Mouse (Mus musculus): ENCODE results near the gene Smco3.

Smco3 gene

GRCm38 (mm10) chr6:136847790-136848189 is 12.5 kb upstream of the Smco3 start:
- DNase-seq (ENCODE audit: inconsistent age in 2 of 2, low spot score in 1 of 2) = peak; percentile 50 to 81

- no peak for DNase-seq (ENCODE audit: inconsistent age in 2 of 2, low spot score in 1 of 2)
These were observed 12.0 kb upstream of the Smco3 start for GRCm38 (mm10) chr6:136847267-136847666.

GRCm38 (mm10) chr6:136845706-136846480 is 10.6 kb upstream of the Smco3 start:
- no peak for DNase-seq (ENCODE audit: inconsistent age in 2 of 2, low spot score in 1 of 2)

- no peak for DNase-seq (ENCODE audit: inconsistent age in 2 of 2, low spot score in 1 of 2)
These were observed 9.7 kb upstream of the Smco3 start for GRCm38 (mm10) chr6:136844903-136845302.

GRCm38 (mm10) chr6:136837323-136837722 is 2.1 kb upstream of the Smco3 start:
- no peak for DNase-seq (ENCODE audit: inconsistent age in 2 of 2, low spot score in 1 of 2)

- no peak for DNase-seq (ENCODE audit: inconsistent age in 2 of 2, low spot score in 1 of 2)
These were observed 3.5 kb downstream of the Smco3 start for GRCm38 (mm10) chr6:136831712-136832111.

GRCm38 (mm10) chr6:136828681-136829080 is 6.6 kb downstream of the Smco3 start:
- DNase-seq (ENCODE audit: inconsistent age in 2 of 2, low spot score in 1 of 2) = peak in 1 of 2 experiments; percentile 50

- peak; percentile 97 to 98 for DNase-seq (ENCODE audit: inconsistent age in 2 of 2, low spot score in 1 of 2)
These were observed 7.2 kb downstream of the Smco3 start, which contains the start of gene Wbp11 for GRCm38 (mm10) chr6:136827881-136828561. TSS of gene Wbp11 (minus strand) at chr6:136828233.

- DNase-seq (ENCODE audit: inconsistent age in 2 of 2, low spot score in 1 of 2) = no peak
These were observed 7.8 kb downstream of the Smco3 start, which contains the start of gene BC049715 for GRCm38 (mm10) chr6:136827516-136827880. TSS of gene BC049715 (plus strand) at chr6:136827626.

GRCm38 (mm10) chr6:136827116-136827515 is 8.1 kb downstream of the Smco3 start:
- no peak for DNase-seq (ENCODE audit: inconsistent age in 2 of 2, low spot score in 1 of 2)

- DNase-seq (ENCODE audit: inconsistent age in 2 of 2, low spot score in 1 of 2) = no peak
These were observed 10.3 kb downstream of the Smco3 start for GRCm38 (mm10) chr6:136824987-136825386.

GRCm38 (mm10) chr6:136821086-136821485 is 14.2 kb downstream of the Smco3 start:
- no peak for DNase-seq (ENCODE audit: inconsistent age in 2 of 2, low spot score in 1 of 2)

- no peak for DNase-seq (ENCODE audit: inconsistent age in 2 of 2, low spot score in 1 of 2)
These were observed 14.9 kb downstream of the Smco3 start for GRCm38 (mm10) chr6:136820381-136820780.

- no peak for DNase-seq (ENCODE audit: inconsistent age in 2 of 2, low spot score in 1 of 2)
These were observed 17.7 kb downstream of the Smco3 start for GRCm38 (mm10) chr6:136817549-136817948.

- DNase-seq (ENCODE audit: inconsistent age in 2 of 2, low spot score in 1 of 2) = no peak
These were observed 18.4 kb downstream of the Smco3 start for GRCm38 (mm10) chr6:136816826-136817225.

- no peak for DNase-seq (ENCODE audit: inconsistent age in 2 of 2, low spot score in 1 of 2)
These were observed 19.9 kb downstream of the Smco3 start for GRCm38 (mm10) chr6:136815381-136815780.

- peak in 1 of 2 experiments; percentile 54 for DNase-seq (ENCODE audit: inconsistent age in 2 of 2, low spot score in 1 of 2)
These were observed 22.1 kb downstream of the Smco3 start for GRCm38 (mm10) chr6:136813117-136813516.

- no peak for DNase-seq (ENCODE audit: inconsistent age in 2 of 2, low spot score in 1 of 2)
These were observed 24.1 kb downstream of the Smco3 start for GRCm38 (mm10) chr6:136811196-136811595.

GRCm38 (mm10) chr6:136809673-136810072 is 25.6 kb downstream of the Smco3 start:
- peak in 1 of 2 experiments; percentile 55 for DNase-seq (ENCODE audit: inconsistent age in 2 of 2, low spot score in 1 of 2)

- peak; percentile 71 to 92 for DNase-seq (ENCODE audit: inconsistent age in 2 of 2, low spot score in 1 of 2)
These were observed 26.2 kb downstream of the Smco3 start for GRCm38 (mm10) chr6:136809077-136809476.

- peak in 1 of 2 experiments; percentile 74 for DNase-seq (ENCODE audit: inconsistent age in 2 of 2, low spot score in 1 of 2)
These were observed 26.6 kb downstream of the Smco3 start for GRCm38 (mm10) chr6:136808631-136809046.

- DNase-seq (ENCODE audit: inconsistent age in 2 of 2, low spot score in 1 of 2) = peak; percentile 98 to 99
These were observed 27.2 kb downstream of the Smco3 start, which contains the start of gene H2afj for GRCm38 (mm10) chr6:136808014-136808417. TSS of gene H2afj (plus strand) at chr6:136808244.

Measured in adrenal gland, adult (tissue).